Mouse (Mus musculus) cortical plate, adult 2 months (tissue): ENCODE results near the gene Pld1.

ENCODE experiments used
- CTCF ChIP-seq: fragments of 200-500 bp; IDR thresholded peaks from 2 replicates; pipeline ENCODE4 v1.5.1; 2011; ENCODE audit warnings: mild to moderate bottlenecking, control low read depth, low read length; ENCODE audit not compliant: insufficient read depth; ENCODE audit errors: extremely low read depth
- POLR2A ChIP-seq: fragments of 200-500 bp; IDR thresholded peaks from 2 replicates; pipeline ENCODE4 v1.6.1; 2011; ENCODE audit warnings: mild to moderate bottlenecking, low read length, control low read depth; ENCODE audit not compliant: insufficient read depth; ENCODE audit errors: extremely low read depth

- TF ChIP-seq POLR2A (no peak), CTCF (no peak)
Observed at GRCm38 (mm10) chr3:28020404-28020803, 81.9 kb downstream of the Pld1 start.
